Mouse (Mus musculus) adrenal gland, postnatal 25 days (tissue): ENCODE data around the gene Prss50. TPM values are rescaled to one million over a fixed set of nuclear protein-coding genes. Genes with fewer than 3 reads are reported as not detected.

Experiments used
- DNase-seq: peaks from one replicate; pipeline ENCODE4 v3.0.0; 2021; ENCODE audit warnings: mixed read lengths
- total RNA-seq: library from RNA; stranded (reverse); gene quantifications from 2 replicates; pipeline ENCODE4 v1.2.3, GENCODE M21; 2021

Gene Prss50
- total RNA-seq, 1 experiment from 2014 or later, result not detected

- no peak for DNase-seq
Observed at GRCm38 (mm10) chr9:110874660-110875191, 17.0 kb downstream of the Prss50 start.

- DNase-seq, result no peak
Observed at GRCm38 (mm10) chr9:110875288-110875695, 17.5 kb downstream of the Prss50 start.

- no peak for DNase-seq
Observed at GRCm38 (mm10) chr9:110877353-110877752, 19.6 kb downstream of the Prss50 start.

DNA sequence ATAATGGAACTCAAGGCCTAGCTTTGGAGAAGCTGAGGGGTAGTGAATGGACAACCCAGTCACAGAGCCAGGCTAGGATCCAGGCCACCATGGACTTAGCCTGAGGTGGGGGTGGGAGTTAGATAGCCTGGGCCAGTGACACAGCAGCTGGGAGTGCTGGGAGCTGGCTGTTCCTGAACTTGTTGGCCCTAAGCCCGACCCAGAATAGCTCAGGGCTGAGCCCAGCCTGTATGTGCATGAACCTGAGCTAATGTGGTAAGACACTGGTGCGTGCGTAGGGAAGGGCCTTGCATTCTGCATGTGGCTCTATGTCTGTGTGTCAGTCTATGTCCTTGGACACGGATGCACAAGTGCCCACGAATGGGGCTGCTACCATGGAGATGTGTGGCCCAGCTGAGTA lies 20.1 kb downstream of the Prss50 start:
- peak; percentile 62 for DNase-seq

GRCm38 (mm10) chr9:110879191-110879920 lies 21.6 kb downstream of the Prss50 start, which contains the start of gene Als2cl:
Als2cl (plus strand) TSS chr9:110879870.
- peak; percentile 34 for DNase-seq

- DNase-seq, result peak; percentile 84
Observed at GRCm38 (mm10) chr9:110879998-110880561, 22.3 kb downstream of the Prss50 start, which contains the start of gene Tmie. Tmie (minus strand) TSS chr9:110880113.

GRCm38 (mm10) chr9:110880772-110881171 lies 23.0 kb downstream of the Prss50 start:
- DNase-seq, result no peak

GRCm38 (mm10) chr9:110881953-110882352 lies 24.2 kb downstream of the Prss50 start:
- no peak for DNase-seq

GRCm38 (mm10) chr9:110887388-110888303 lies 29.9 kb downstream of the Prss50 start:
- DNase-seq, result no peak

- DNase-seq, result no peak
Observed at GRCm38 (mm10) chr9:110888935-110889334, 31.2 kb downstream of the Prss50 start.

GRCm38 (mm10) chr9:110890026-110890783 lies 32.4 kb downstream of the Prss50 start:
- no peak for DNase-seq

- DNase-seq, result no peak
Observed at GRCm38 (mm10) chr9:110891077-110891828, 33.5 kb downstream of the Prss50 start.

- no peak for DNase-seq
Observed at GRCm38 (mm10) chr9:110892552-110892951, 34.8 kb downstream of the Prss50 start.

GRCm38 (mm10) chr9:110893429-110893828 lies 35.7 kb downstream of the Prss50 start:
- no peak for DNase-seq

GRCm38 (mm10) chr9:110895507-110895906 lies 37.7 kb downstream of the Prss50 start:
- no peak for DNase-seq

GRCm38 (mm10) chr9:110895994-110896393 lies 38.2 kb downstream of the Prss50 start:
- no peak for DNase-seq

- no peak for DNase-seq
Observed at GRCm38 (mm10) chr9:110896595-110896994, 38.8 kb downstream of the Prss50 start.

- DNase-seq, result no peak
Observed at GRCm38 (mm10) chr9:110899451-110900008, 41.8 kb downstream of the Prss50 start.

DNA sequence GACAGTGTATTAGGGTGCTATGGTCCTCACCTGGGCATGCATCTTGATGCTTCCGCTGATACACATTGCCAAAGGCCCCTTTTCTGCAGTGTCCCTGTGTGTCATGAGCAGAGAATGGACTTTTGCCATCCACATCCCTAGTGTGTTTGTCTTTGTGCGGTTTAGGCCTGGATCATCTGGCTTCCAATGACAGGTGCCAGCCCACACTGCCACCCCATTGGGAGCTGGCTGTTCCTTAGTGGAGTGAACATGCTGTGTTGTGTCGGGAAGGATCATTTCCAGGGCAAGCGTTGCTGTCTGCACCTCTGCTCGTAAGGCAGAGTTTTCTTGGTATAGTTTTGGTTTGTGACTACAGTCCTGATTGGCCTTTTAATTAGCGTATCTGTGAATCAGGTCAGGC lies 43.4 kb downstream of the Prss50 start:
- no peak for DNase-seq

- DNase-seq, result no peak
Observed at GRCm38 (mm10) chr9:110902271-110902670, 44.5 kb downstream of the Prss50 start.
